Mouse (Mus musculus) right cerebral cortex, postnatal 10 days (tissue): Measurements from ENCODE around the gene Zfp622.

Experiments used
- DNase-seq, 2 experiments: peaks; one replicate each; pipeline ENCODE4 v3.0.0; 2021; ENCODE audit warnings: low spot score in 2 of 2

Zfp622 gene

GRCm38 (mm10) chr15:25984067-25984733 lies at the start of gene Zfp622:
TSS of gene Zfp622 (plus strand) at chr15:25984366.
- peak; percentile 98 for DNase-seq

DNA sequence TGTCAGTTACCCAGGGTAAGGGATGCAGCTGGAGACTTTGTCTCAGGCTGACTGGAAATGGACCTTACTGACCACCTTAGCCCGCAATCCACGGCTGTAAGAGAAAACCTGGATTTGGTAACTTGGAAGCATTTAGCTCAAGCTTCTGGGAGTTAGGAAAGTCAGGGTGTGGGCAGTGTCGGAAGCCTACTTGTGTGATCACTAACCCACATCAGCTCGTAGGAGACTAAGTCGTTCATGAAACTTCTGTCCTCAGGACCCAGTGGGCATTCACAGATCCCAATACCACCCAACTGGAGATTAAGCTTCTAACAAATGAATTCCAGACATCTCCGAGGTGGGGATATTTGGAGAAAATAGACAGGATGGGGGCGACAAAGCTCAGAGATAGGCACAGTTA lies 49.8 kb upstream of the Zfp622 start:
- no peak for DNase-seq

DNA sequence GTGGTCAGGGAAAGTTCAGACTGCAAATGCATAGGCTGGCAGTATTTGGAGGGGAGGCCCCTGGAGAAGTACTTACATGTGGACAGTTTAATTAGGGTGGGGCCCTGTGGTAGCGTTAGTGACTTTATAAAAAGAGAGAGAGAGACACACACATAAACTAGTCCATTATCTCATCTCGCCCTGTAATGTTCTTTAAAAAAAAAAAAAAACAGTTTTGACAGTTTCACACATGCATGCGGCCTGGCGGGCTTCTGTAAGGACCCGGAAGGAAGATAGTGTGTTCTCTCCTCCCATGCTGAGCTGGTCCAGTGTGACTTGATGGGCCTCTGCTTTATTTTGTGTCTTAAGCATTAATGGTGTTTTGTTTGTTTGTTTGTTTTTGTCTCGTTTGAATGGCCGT lies 45.7 kb upstream of the Zfp622 start:
- no peak for DNase-seq

- no peak for DNase-seq
These were observed 43.5 kb upstream of the Zfp622 start for GRCm38 (mm10) chr15:25940397-25941377.

GRCm38 (mm10) chr15:25941514-25941913 lies 42.7 kb upstream of the Zfp622 start:
- no peak for DNase-seq

- DNase-seq: no peak
These were observed 41.8 kb upstream of the Zfp622 start for GRCm38 (mm10) chr15:25942415-25942814.

DNA sequence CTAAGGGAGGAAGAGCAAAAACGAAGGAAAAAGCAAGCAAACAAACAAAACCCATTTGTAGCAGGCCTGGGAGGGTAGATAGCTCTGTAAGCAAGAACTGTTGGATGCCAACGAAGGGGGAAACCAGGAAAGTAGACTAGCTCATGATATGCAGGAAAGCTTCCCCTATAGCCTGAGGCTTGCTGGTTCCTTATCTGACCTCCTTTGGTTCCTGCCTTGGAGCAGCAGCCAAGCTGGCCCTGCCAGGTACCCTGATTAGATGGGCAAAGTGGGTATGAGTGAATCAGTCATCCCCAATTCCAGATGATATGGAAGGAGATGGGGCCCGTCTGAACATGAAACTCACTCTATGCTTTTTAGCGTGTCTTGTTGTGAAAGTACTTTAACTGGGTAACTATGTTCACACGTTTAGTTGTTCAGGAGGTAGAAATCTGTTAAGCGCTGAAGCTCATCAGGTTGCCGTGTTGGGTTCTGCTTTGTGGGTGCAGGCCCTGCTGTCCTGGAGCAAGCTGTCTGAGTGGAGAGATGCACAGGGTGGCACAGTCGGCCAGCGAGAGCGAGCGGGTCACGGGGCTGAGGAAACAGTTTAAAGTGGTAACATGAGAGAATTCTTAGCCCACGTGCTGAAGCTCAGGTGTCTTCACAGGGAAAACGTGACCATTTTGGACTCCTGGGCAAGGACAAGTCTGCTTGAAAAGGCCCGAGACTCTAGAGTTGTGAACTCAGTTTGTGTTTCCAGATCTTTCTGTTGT lies 40.6 kb upstream of the Zfp622 start:
- DNase-seq: no peak

DNA sequence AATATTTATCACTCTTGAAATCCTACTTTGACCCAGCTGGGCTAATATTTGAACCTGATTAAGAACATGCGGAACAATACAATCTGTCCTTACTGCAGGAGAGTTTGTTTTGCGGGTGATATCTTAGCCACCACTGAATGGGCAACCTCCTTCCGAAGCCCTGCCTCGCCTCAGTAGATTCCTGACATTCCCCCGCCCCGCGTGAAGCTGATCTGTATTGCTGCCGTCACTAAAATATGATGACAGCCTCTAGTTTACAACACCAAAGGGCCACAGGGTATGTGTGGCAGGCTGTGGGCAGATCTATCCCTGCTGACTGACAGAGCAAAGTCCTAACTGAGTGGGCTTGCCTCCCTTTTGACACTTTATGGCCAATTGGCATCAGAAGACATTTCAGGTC lies 38.9 kb upstream of the Zfp622 start:
- DNase-seq: no peak

GRCm38 (mm10) chr15:25946482-25946881 lies 37.7 kb upstream of the Zfp622 start:
- no peak for DNase-seq

DNA sequence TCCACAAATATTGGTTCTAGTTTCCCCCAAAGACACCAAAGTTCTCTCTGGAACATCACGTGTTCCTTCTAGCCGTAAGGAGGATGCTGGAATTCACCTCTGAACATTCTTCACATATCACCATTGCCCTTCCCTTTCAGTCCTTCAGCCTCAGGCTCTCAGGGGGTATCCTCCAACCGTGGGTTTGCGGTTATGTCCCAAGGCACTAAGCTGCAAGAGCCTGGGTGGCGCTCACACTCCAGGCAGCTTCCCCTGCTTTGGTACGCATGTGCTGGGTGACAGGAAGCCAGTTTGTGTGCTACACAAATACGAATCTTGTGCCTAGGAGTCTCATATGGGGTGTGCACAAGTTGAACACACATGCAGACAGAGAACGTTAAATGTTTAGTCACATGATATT lies 36.8 kb upstream of the Zfp622 start:
- DNase-seq: no peak

DNA sequence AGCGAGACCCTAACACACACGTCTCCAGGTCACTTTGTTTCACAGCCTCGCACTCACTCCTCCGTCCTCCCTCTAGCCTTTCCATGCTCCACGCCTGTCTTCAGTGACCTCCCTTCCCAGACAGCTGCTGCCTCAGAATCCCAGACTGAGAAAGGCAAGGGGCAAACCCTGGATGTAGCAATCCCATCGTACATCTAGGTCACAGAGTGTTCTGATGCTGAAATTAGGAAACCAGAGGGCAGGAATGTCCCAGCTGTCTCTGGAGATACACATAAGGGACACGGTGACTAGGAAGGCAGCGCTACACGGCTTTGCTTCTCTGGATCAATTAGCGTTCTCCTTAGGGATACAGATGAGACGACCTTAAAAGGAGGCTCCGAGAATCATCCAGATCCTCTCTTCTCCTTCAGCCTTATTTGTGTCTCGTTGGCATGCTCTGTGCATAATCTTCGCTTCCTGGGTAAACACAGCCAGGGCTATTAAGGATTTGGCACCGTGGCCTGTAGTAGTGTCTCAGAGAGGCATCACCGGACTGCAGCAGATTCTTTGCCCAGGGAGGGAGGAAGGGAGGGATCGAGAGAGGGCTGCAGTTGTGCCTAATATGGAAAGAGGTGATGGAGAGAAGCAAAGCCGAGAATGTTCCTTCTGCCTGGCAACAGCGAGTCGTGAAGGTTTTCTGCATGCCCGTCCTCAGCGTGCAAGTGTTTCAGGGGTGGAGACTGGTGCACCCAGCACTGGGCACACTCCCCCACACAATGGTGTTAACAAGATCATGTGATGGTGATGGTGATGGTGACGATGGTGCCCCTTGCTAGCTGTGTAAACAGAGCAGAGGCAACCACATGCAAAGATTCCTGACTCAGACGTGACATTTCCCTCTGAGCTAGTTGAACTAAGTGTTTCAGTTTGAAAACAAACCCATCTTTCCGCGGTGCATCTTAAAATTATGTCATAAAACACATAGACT lies 35.6 kb upstream of the Zfp622 start:
- no peak for DNase-seq

GRCm38 (mm10) chr15:25949696-25950095 lies 34.5 kb upstream of the Zfp622 start:
- DNase-seq: no peak

- DNase-seq: no peak
These were observed 33.6 kb upstream of the Zfp622 start for GRCm38 (mm10) chr15:25950584-25950983.

DNA sequence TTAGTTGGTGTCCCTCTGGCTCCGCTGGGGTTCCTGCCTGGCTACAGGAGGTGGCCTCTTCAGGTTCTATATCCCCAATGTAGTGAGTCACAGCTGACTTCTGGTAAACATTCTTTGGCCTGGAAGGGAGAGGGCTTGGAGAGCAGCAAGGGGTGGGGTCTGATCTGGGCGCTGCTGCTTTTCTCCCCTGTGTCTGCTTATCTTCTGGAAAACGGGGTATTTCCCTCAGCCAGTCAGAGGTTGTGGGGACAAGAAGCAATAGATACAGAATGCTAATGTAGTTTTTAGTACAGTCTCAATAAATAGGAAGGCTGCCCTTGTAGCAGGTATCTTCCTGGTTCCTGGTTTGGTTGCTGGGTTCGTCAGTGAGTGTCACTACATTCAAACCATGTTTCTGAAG lies 33.1 kb upstream of the Zfp622 start:
- DNase-seq: no peak

GRCm38 (mm10) chr15:25956001-25956400 lies 28.2 kb upstream of the Zfp622 start:
- no peak for DNase-seq

DNA sequence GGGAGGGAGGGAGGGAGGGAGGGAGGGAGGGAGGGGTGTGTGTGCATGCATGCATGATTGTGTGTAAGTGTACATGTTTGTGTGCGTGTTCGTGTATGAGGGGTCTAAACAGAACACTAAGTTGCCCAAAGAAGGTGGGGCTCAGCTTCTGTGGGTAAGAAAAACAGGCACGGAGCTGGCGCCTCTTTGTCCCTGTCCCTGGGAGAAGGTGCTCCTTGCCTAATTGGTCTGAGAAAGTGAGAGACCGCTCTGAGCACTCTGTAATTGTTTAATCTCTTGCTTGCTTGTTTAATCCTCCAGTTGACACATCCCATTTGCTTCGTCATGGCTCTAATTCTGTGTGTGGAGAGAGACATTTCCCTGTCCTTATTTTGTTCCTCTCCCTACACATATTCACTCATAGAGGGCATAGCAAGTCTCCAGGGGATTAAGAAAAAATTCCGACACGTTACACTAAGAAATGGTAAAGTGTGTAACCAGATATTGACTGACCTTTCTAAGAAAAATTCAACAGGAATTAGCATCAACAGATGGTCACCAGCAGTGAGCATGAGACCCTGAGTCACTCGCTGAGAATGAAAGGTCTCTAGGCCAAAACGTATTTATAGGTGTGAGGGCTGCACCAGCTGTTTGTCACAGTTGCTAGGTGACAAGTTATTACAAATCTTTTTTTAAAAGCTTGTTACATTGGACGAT lies 27.6 kb upstream of the Zfp622 start:
- no peak for DNase-seq

DNA sequence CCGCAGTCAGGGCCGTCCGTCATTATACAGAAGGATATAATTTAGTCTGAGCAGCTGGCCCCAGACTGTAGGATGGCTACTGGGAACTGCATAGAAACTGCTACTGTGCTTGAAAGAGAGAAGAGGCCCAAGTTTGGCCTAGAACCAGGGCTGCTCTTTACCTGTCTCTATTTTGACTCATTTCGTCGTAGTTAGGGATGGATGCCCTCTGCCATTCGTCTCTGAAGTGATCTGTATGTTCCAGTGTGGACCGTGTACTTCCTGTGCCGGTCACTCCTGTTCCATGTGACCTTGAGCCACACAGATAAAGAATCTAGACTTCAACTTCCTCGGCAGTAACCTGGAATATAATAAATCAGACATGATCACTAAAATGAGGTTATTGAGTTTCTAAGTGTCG lies 26.5 kb upstream of the Zfp622 start:
- no peak for DNase-seq

DNA sequence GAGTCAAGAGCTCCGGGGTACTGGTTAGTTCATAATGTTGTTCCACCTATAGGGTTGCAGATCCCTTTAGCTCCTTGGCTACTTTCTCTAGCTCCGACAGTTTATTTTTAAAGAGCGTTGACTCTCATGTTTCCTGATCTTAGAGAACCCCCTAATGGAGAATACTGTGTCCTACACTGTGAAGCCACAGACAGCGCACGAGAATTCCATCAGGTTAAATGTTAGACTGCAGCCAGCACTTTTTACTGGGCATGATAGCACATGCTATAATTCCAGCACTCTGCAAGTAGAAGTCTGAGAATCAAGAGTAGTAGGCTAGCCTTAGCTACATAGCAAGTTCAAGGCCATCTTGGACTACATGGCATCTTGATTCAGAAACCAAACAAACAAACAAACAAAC lies 24.8 kb upstream of the Zfp622 start:
- no peak for DNase-seq

DNA sequence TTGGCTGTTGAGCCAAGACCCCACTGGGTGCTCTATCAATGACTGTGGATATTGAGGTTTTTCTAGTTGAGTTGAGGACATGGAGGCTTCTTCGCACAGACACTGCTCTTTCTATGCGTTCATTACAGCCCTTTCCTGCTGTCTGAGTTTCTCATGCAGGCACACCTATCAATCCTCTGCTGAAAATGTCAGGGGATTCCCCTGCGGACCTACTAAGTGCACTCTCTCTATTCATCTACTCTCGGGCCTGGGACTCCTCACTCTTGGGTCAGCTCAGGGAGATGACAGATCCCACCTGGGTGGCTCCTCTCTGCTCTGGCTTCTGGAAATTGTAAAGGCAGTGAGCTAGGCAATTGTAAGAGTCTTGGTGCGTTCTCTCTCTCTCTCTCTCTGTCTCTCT lies 23.9 kb upstream of the Zfp622 start:
- DNase-seq: no peak

GRCm38 (mm10) chr15:25966220-25966774 lies 17.9 kb upstream of the Zfp622 start:
- no peak for DNase-seq
